Mouse (Mus musculus): Measurements from ENCODE around the gene Smpdl3b. TPM values are rescaled to one million over a fixed set of nuclear protein-coding genes. Genes with fewer than 3 reads are reported as not detected.

Gene Smpdl3b
- polyA plus RNA-seq, 1 experiment from 2014 or later, result 7.8 TPM

GRCm38 (mm10) chr4:132733071-132733770 lies 23.8 kb downstream of the Smpdl3b start:
- Histone ChIP-seq H3K36me3 (ENCODE audit: insufficient read depth) (no peaks in the 10 kb centered on the region), H3K4me2 (no peak overlapping the region), H3K9ac (no peak overlapping the region), H3K27me3 (ENCODE audit: insufficient read depth, low read length) (no peaks in the 10 kb centered on the region), H3K4me3 (ENCODE audit: low read depth, low read length) (no peak overlapping the region), H3K9me3 (ENCODE audit: low read depth, low read length) (no peaks in the 10 kb centered on the region), H3K4me1 (ENCODE audit: insufficient read depth) (no peaks in the 10 kb centered on the region), H3K27ac (ENCODE audit: low read depth) (no peak overlapping the region)
- TF ChIP-seq CTCF (IDR thresholded peaks at IDR 0.05; ENCODE audit: low read depth), result no peak
- no peak for ATAC-seq (ENCODE audit: insufficient read depth)
- no peak for DNase-seq
- 91% methylated on average over 25 of the region's 25 CpGs for WGBS

DNA sequence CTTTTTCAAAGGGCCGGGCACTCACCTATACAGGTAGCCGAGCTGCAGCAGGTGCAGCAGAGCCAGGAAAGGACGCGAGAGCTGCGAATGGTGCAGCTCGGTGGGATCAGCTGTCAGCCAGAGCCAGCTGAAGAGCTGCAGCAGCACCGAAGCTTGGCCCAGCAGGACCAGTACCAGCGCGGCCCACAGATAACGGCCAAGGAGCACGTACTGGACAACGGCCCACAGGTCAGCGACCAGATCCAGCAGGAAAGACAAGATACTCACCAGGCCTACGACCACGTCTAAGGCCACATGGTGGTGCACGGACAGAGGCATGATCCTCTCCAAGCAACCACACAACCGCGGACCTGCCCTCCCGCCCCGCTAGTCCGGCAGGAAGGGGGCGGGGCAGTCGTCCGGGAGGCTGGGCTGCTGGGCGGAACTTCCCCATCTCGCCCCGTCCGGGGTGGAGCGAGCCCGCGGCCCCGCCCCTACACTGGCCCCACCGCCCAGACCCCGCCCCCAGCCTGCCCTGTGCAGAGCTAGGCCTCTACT lies 24.8 kb downstream of the Smpdl3b start, which contains the start of gene Xkr8:
Xkr8 (minus strand) TSS at position 399 of the 537 bp plus-strand sequence.
- H3K36me3 ChIP-seq (ENCODE audit: insufficient read depth), result no peaks in the 10 kb centered on the region
- DNase-seq (peak; percentile 95), ATAC-seq (ENCODE audit: insufficient read depth) (peak; percentile 98)
- peak within 1 kb of the TSS; percentile 59 for H3K4me3 ChIP-seq (ENCODE audit: low read depth, low read length)
- H3K4me2 ChIP-seq, result peak within 1 kb of the TSS; percentile 96
- peak; percentile 24; the same call in 1 of the 2 replicates for TF ChIP-seq CTCF (IDR thresholded peaks at IDR 0.05; ENCODE audit: low read depth)
- peak within 1 kb of the TSS; percentile 63 for H3K9ac ChIP-seq
- H3K27me3 ChIP-seq (ENCODE audit: insufficient read depth, low read length), result no peaks in the 10 kb centered on the region
- H3K9me3 ChIP-seq (ENCODE audit: low read depth, low read length), result no peaks in the 10 kb centered on the region
- WGBS, result 1% methylated on average over 34 of the region's 34 CpGs
- no peak within 1 kb of the TSS for H3K27ac ChIP-seq (ENCODE audit: low read depth)
- no peaks in the 10 kb centered on the region for H3K4me1 ChIP-seq (ENCODE audit: insufficient read depth)

DNA sequence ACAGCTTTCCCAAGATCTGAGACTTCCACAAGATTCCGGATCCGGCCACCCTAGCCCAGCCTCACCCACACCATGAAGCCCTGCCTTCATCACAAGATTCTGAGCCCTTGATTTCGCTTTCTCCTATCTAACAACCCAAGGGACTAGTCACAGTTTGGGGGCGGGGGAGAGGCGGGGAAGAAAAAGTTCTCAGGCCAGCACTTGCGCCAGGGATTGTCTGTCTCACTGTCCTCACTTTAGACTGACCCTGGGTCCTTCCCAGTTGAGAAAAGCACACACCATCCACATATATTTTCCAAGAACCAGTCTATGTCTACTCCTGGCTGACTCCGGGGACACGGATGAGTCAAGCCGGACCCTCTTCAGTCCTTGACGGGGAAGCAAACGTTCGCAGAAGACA lies 25.4 kb downstream of the Smpdl3b start:
- DNase-seq (no peak), ATAC-seq (ENCODE audit: insufficient read depth) (no peak)
- H3K4me3 ChIP-seq (ENCODE audit: low read depth, low read length), result peak overlapping the region; percentile 59
- 44% methylated on average over 12 of the region's 12 CpGs for WGBS
- H3K9ac ChIP-seq, result peak overlapping the region; percentile 63; the same call in 1 of the 2 replicates
- H3K4me1 ChIP-seq (ENCODE audit: insufficient read depth), result no peaks in the 10 kb centered on the region
- H3K27ac ChIP-seq (ENCODE audit: low read depth), result no peak overlapping the region
- H3K9me3 ChIP-seq (ENCODE audit: low read depth, low read length), result no peaks in the 10 kb centered on the region
- peak overlapping the region; percentile 96 for H3K4me2 ChIP-seq
- no peaks in the 10 kb centered on the region for H3K27me3 ChIP-seq (ENCODE audit: insufficient read depth, low read length)
- H3K36me3 ChIP-seq (ENCODE audit: insufficient read depth), result no peaks in the 10 kb centered on the region
- no peak for TF ChIP-seq CTCF (IDR thresholded peaks at IDR 0.05; ENCODE audit: low read depth)

- no peaks in the 10 kb centered on the region for H3K9me3 ChIP-seq (ENCODE audit: low read depth, low read length)
- H3K4me1 ChIP-seq (ENCODE audit: insufficient read depth), result no peaks in the 10 kb centered on the region
- no peak for ATAC-seq (ENCODE audit: insufficient read depth)
- DNase-seq, result no peak
- H3K36me3 ChIP-seq (ENCODE audit: insufficient read depth), result peaks cover 14% of the 10 kb centered on the region
- no peak overlapping the region for H3K27ac ChIP-seq (ENCODE audit: low read depth)
- no peak overlapping the region for H3K4me2 ChIP-seq
- H3K27me3 ChIP-seq (ENCODE audit: insufficient read depth, low read length), result no peaks in the 10 kb centered on the region
- no peak for TF ChIP-seq CTCF (IDR thresholded peaks at IDR 0.05; ENCODE audit: low read depth)
- WGBS, result 86% methylated on average over 8 of the region's 8 CpGs
- no peak overlapping the region for H3K4me3 ChIP-seq (ENCODE audit: low read depth, low read length)
- no peak overlapping the region for H3K9ac ChIP-seq
Observed at GRCm38 (mm10) chr4:132728233-132728632, 28.8 kb downstream of the Smpdl3b start.

DNA sequence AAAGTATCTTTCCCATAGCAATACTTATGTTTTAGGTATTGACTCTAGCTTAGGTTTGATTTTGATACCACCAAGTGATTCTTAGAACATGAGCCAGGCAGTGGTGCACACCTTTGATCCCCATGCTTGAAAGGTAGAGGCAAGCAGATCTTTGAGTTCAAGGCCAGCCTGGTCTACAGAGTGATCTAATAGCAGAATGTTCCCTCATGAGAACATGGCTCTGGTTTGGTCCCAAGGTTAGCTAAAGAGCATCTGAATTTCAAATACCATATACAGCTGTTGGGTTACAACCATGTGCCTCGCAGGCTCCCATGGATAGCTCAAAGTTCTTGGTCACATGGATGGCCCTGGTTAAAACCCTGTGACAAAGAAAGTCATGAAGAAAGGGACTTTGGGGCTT lies 38.8 kb downstream of the Smpdl3b start:
- no peak for ATAC-seq (ENCODE audit: insufficient read depth)

DNA sequence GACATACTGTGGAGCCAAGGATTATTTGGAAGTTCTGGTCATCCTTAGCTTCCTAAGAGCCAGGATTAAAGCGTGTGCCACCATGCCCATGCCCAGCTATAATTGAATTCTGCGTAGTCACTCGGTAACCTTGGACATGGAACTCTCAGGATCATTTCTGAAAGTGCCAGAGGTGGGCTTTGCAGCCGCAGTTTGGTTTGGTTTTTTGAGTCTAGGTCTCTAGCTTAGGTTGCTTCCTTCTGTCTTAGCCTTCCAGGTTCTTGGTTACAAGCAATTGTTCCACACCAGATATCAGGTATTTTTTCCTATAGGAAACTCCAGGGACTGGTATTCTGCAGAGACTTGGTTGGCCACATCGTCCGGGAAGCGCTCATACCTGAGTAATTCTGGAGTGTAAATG lies 43.9 kb downstream of the Smpdl3b start:
- WGBS, result 96% methylated on average over 7 of the region's 7 CpGs
- Histone ChIP-seq H3K27ac (ENCODE audit: low read depth) (no peak overlapping the region), H3K4me1 (ENCODE audit: insufficient read depth) (no peaks in the 10 kb centered on the region), H3K4me3 (ENCODE audit: low read depth, low read length) (no peak overlapping the region), H3K36me3 (ENCODE audit: insufficient read depth) (peaks cover 68% of the 10 kb centered on the region), H3K4me2 (no peak overlapping the region), H3K9ac (no peak overlapping the region), H3K27me3 (ENCODE audit: insufficient read depth, low read length) (no peaks in the 10 kb centered on the region), H3K9me3 (ENCODE audit: low read depth, low read length) (no peaks in the 10 kb centered on the region)
- DNase-seq (no peak), ATAC-seq (ENCODE audit: insufficient read depth) (no peak)
- no peak for TF ChIP-seq CTCF (IDR thresholded peaks at IDR 0.05; ENCODE audit: low read depth)

More for the DNA sequence above, 38.8 kb downstream of the Smpdl3b start:
- no peak overlapping the region for H3K9ac ChIP-seq
- no peak overlapping the region for H3K4me3 ChIP-seq (ENCODE audit: low read depth, low read length)
- no peak overlapping the region for H3K27ac ChIP-seq (ENCODE audit: low read depth)
- H3K36me3 ChIP-seq (ENCODE audit: insufficient read depth), result peaks cover 67% of the 10 kb centered on the region
- no peaks in the 10 kb centered on the region for H3K9me3 ChIP-seq (ENCODE audit: low read depth, low read length)
- no peaks in the 10 kb centered on the region for H3K4me1 ChIP-seq (ENCODE audit: insufficient read depth)
- no peak for DNase-seq
- TF ChIP-seq CTCF (IDR thresholded peaks at IDR 0.05; ENCODE audit: low read depth), result no peak
- WGBS, result 93% methylated on average over 1 of the region's 1 CpGs
- H3K27me3 ChIP-seq (ENCODE audit: insufficient read depth, low read length), result no peaks in the 10 kb centered on the region
- no peak overlapping the region for H3K4me2 ChIP-seq

- H3K9me3 ChIP-seq (ENCODE audit: low read depth, low read length), result no peaks in the 10 kb centered on the region
- H3K4me3 ChIP-seq (ENCODE audit: low read depth, low read length), result no peak overlapping the region
- no peak overlapping the region for H3K9ac ChIP-seq
- peaks cover 86% of the 10 kb centered on the region for H3K36me3 ChIP-seq (ENCODE audit: insufficient read depth)
- no peaks in the 10 kb centered on the region for H3K4me1 ChIP-seq (ENCODE audit: insufficient read depth)
- H3K27ac ChIP-seq (ENCODE audit: low read depth), result no peak overlapping the region
- no peaks in the 10 kb centered on the region for H3K27me3 ChIP-seq (ENCODE audit: insufficient read depth, low read length)
- ATAC-seq (ENCODE audit: insufficient read depth) (no peak), DNase-seq (no peak)
- 93% methylated on average over 8 of the region's 8 CpGs for WGBS
- no peak for TF ChIP-seq CTCF (IDR thresholded peaks at IDR 0.05; ENCODE audit: low read depth)
- no peak overlapping the region for H3K4me2 ChIP-seq
Observed at GRCm38 (mm10) chr4:132706885-132707284, 50.2 kb downstream of the Smpdl3b start.
